In the genomic region with DNA sequence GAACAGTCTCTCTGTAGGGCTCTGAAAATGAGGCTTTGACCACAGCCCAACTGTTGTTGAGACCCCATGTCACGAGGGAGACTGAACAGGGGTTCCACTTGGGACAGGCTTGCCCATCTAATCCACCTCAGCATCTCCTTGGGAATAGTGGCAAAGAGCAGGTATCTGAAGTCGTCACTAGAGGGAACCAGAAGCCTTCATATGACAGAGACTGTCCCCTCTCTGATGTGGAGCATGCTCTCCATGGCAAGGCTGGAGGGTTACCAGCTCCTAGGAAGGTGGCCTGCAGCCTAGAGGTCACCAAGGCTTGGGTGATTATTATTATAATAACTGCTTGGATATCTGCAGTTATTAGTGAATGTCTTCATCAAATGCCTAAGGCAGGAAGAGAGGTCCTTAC, we compare ENCODE assay signal across 8 mouse cellular contexts.
DNase-seq lines count a peak whose midpoint lies in the region; ATAC-seq lines count a peak whose summit lies in the region.
"Had no signal": no experiment of that assay in that cellular context is flagged by ENCODE, and none has a peak within 500 bp of the region (broad histone marks: within the 10 kb centered on the region; RNA-seq: fewer than 3 reads in every experiment).

No protein-coding gene starts in this region.

- no peak for DNase-seq in neural tube, embryonic 11.5 days (ENCODE audit: low spot score)
- no peak for DNase-seq in neural tube, embryonic 10.5 days (ENCODE audit: extremely low spot score, low spot score)
- peak; percentile 67 for DNase-seq in adipocyte (ENCODE audit: low spot score)
- peak; percentile 75 for DNase-seq in embryo, embryonic 10.5 days (ENCODE audit: low spot score)
- DNase-seq in lung, postnatal 14 days: peak; percentile 53
- DNase-seq in frontal cortex, postnatal 10 days (ENCODE audit: low spot score in 2 of 2): no peak

- no peaks in the 10 kb centered on the region for H3K9me3 ChIP-seq in neural tube, embryonic 11.5 days (ENCODE audit: control insufficient read depth, low read length)
- H3K9me3 ChIP-seq: embryonic facial prominence, embryonic 15.5 days had no signal

- H3K4me3 ChIP-seq in neural tube, embryonic 11.5 days (ENCODE audit: low read depth, low read length): no peak overlapping the region
- H3K4me3 ChIP-seq: embryonic facial prominence, embryonic 15.5 days had no signal

- H3K4me1 ChIP-seq in neural tube, embryonic 11.5 days (ENCODE audit: control insufficient read depth, insufficient read depth, low read length): no peaks in the 10 kb centered on the region

- ATAC-seq in neural tube, embryonic 11.5 days (ENCODE audit: insufficient read depth, low FRiP score, low TSS enrichment): peak; percentile 64
- peak; percentile 65 for ATAC-seq in inflammation-experienced regulatory T-cells, adult 6 months

- H3K4me2 ChIP-seq in neural tube, embryonic 11.5 days (ENCODE audit: low read depth): no peak overlapping the region
- H3K4me2 ChIP-seq: embryonic facial prominence, embryonic 15.5 days had no signal

- H3K27ac ChIP-seq in neural tube, embryonic 11.5 days (ENCODE audit: low read depth, low read length): no peak overlapping the region
- H3K27ac ChIP-seq: embryonic facial prominence, embryonic 15.5 days had no signal

- H3K36me3 ChIP-seq in neural tube, embryonic 11.5 days (ENCODE audit: control insufficient read depth, insufficient read depth, low read length): no peaks in the 10 kb centered on the region
- H3K36me3 ChIP-seq: embryonic facial prominence, embryonic 15.5 days had no signal

- H3K9ac ChIP-seq in neural tube, embryonic 11.5 days (ENCODE audit: low read length): no peak overlapping the region
- H3K9ac ChIP-seq: embryonic facial prominence, embryonic 15.5 days had no signal

- H3K27me3 ChIP-seq in neural tube, embryonic 11.5 days (ENCODE audit: control insufficient read depth, insufficient read depth, low read length): no peaks in the 10 kb centered on the region

- 37% methylated on average over 2 of the region's 2 CpGs for WGBS in neural tube, embryonic 11.5 days

Comparison
In these comparisons a context has a peak if more than half of its experiments do, and no peak if none do; other contexts are left out.
1. DNase-seq: peak in adipocyte (single experiment), embryo, embryonic 10.5 days (single experiment) and lung, postnatal 14 days (single experiment); none in neural tube, embryonic 11.5 days (single experiment), neural tube, embryonic 10.5 days (single experiment) and frontal cortex, postnatal 10 days (0 of 2).